Mouse (Mus musculus) stomach, postnatal 0 days (tissue): Measurements from ENCODE around the gene Tmem45a. TPM values are rescaled to one million over a fixed set of nuclear protein-coding genes. Genes with fewer than 3 reads are reported as not detected.

ENCODE experiments used
- ATAC-seq: fragments of 200-750 bp; cut with Nextera tagmentation; 2 replicates; pipeline ENCODE4 v1.8.0; 2017; ENCODE audit not compliant: low FRiP score, low TSS enrichment
- DNase-seq: peaks from one replicate; pipeline ENCODE4 v3.0.0-alpha.2; 2016; ENCODE audit warnings: low spot score
- H3K27ac ChIP-seq: fragments of 300-500 bp; sonication (generic); replicated peaks from 2 replicates; pipeline ENCODE4 v1.5.1; 2014; ENCODE audit warnings: mild to moderate bottlenecking, control low read depth
- H3K27me3 ChIP-seq: fragments of 300-500 bp; sonication (generic); 2 replicates; pipeline ENCODE4 v1.6.1; 2014; ENCODE audit warnings: low read length; ENCODE audit not compliant: control insufficient read depth, insufficient read depth
- H3K36me3 ChIP-seq: fragments of 300-500 bp; sonication (generic); 2 replicates; pipeline ENCODE4 v1.6.1; 2014; ENCODE audit warnings: low read length, mixed read lengths; ENCODE audit not compliant: control insufficient read depth, insufficient read depth
- H3K4me1 ChIP-seq: fragments of 300-500 bp; sonication (generic); replicated peaks from 2 replicates; pipeline ENCODE4 v1.6.1; 2014; ENCODE audit warnings: antibody characterized with exemption; ENCODE audit not compliant: control insufficient read depth, insufficient read depth
- H3K4me2 ChIP-seq: fragments of 300-500 bp; sonication (generic); replicated peaks from 2 replicates; pipeline ENCODE4 v1.6.1; 2014; ENCODE audit warnings: low read depth, mild to moderate bottlenecking, control low read depth, moderate library complexity
- H3K4me3 ChIP-seq: fragments of 300-500 bp; sonication (generic); 2 replicates; pipeline ENCODE4 v1.5.1; 2014; ENCODE audit warnings: low read depth, low read length, control low read depth
- H3K9ac ChIP-seq: fragments of 300-500 bp; sonication (generic); 2 replicates; pipeline ENCODE4 v1.6.1; 2014; ENCODE audit warnings: mild to moderate bottlenecking, low read length, control low read depth, mixed read lengths
- H3K9me3 ChIP-seq: fragments of 300-500 bp; sonication (generic); 2 replicates; pipeline ENCODE4 v1.6.1; 2016; ENCODE audit warnings: low read length; ENCODE audit not compliant: control insufficient read depth
- CTCF ChIP-seq: IDR thresholded peaks from 2 replicates; pipeline ENCODE4 v1.5.1; 2016; ENCODE audit warnings: antibody characterized with exemption, low read depth, mild to moderate bottlenecking, moderate library complexity
- EP300 ChIP-seq: optimal IDR thresholded peaks from 2 replicates; pipeline ENCODE3; 2016; ENCODE audit warnings: antibody characterized with exemption
- WGBS: fragments of 180-500 bp; shearing (Covaris S2); extraction: QIAGEN DNeasy Blood & Tissue Kit; methylation state at CpG from one replicate; pipeline ENCODE4 v1.1.7; 2014; 5-methylcytosine and 5-hydroxymethylcytosine counted together
- polyA plus RNA-seq: library from polyadenylated mRNA; unstranded; fragments of >200 nt; fragmentation: Nextera tagmentation; extraction: Ambion mirVana; gene quantifications from 2 replicates; pipeline ENCODE4 v1.2.1, GENCODE M21; 2015

Tmem45a gene
- polyA plus RNA-seq, 1 experiment from 2014 or later, result 53.3 TPM

GRCm38 (mm10) chr16:56800946-56801345, 85.0 kb downstream of the Tmem45a start:
- Histone ChIP-seq H3K4me1 (no peaks in the 10 kb centered on the region), H3K27me3 (no peaks in the 10 kb centered on the region), H3K27ac (no peak overlapping the region), H3K4me2 (no peak overlapping the region), H3K36me3 (no peaks in the 10 kb centered on the region), H3K9me3 (no peaks in the 10 kb centered on the region), H3K4me3 (no peak overlapping the region), H3K9ac (no peak overlapping the region)
- no peak for ATAC-seq
- no peak for TF ChIP-seq EP300
- DNase-seq, result no peak
- WGBS, result 84% methylated on average over 7 of the region's 7 CpGs

GRCm38 (mm10) chr16:56800469-56800868, 85.5 kb downstream of the Tmem45a start:
- no peaks in the 10 kb centered on the region for H3K36me3 ChIP-seq
- no peak overlapping the region for H3K9ac ChIP-seq
- DNase-seq, result no peak
- no peak overlapping the region for H3K4me3 ChIP-seq
- ATAC-seq, result no peak
- TF ChIP-seq CTCF (peak; percentile 75), EP300 (no peak)
- no peaks in the 10 kb centered on the region for H3K27me3 ChIP-seq
- H3K4me1 ChIP-seq, result no peaks in the 10 kb centered on the region
- WGBS, result 43% methylated on average over 2 of the region's 2 CpGs
- no peaks in the 10 kb centered on the region for H3K9me3 ChIP-seq
- no peak overlapping the region for H3K4me2 ChIP-seq
- H3K27ac ChIP-seq, result no peak overlapping the region

- H3K27ac ChIP-seq, result no peak overlapping the region
- no peaks in the 10 kb centered on the region for H3K9me3 ChIP-seq
- H3K36me3 ChIP-seq, result no peaks in the 10 kb centered on the region
- no peaks in the 10 kb centered on the region for H3K4me1 ChIP-seq
- TF ChIP-seq CTCF (no peak), EP300 (no peak)
- ATAC-seq, result no peak
- H3K27me3 ChIP-seq, result no peaks in the 10 kb centered on the region
- 84% methylated on average over 3 of the region's 3 CpGs for WGBS
- no peak overlapping the region for H3K9ac ChIP-seq
- no peak for DNase-seq
- H3K4me2 ChIP-seq, result no peak overlapping the region
- H3K4me3 ChIP-seq, result no peak overlapping the region
These were observed 86.4 kb downstream of the Tmem45a start for GRCm38 (mm10) chr16:56799541-56800029.

DNA sequence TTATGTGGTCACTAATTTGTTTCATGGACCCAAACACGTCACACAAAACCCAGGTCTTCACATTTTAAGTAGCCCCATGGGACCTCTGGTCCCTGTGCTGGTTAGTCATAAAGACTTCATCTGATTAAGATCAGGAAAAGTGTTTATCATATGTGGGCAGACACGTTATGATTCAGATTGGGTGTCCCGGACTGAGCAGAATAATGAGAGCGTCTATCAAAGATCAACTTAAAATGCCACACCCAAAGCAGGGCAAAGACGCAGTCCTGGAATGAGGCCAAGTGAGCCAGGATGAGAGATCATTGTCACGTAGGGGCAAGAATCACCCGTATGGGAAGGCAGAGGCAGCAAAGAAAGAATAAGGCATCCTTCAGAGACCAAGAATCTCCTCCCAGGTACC, 87.1 kb downstream of the Tmem45a start:
- Histone ChIP-seq H3K36me3 (no peaks in the 10 kb centered on the region), H3K9me3 (no peaks in the 10 kb centered on the region), H3K27ac (no peak overlapping the region), H3K4me2 (no peak overlapping the region), H3K9ac (no peak overlapping the region), H3K4me1 (no peaks in the 10 kb centered on the region), H3K27me3 (no peaks in the 10 kb centered on the region), H3K4me3 (no peak overlapping the region)
- TF ChIP-seq CTCF (no peak), EP300 (no peak)
- DNase-seq, result no peak
- ATAC-seq, result no peak
- 55% methylated on average over 7 of the region's 7 CpGs for WGBS

GRCm38 (mm10) chr16:56795481-56796139, 90.4 kb downstream of the Tmem45a start, which contains the start of gene Adgrg7:
Adgrg7 (minus strand) TSS chr16:56795855.
- no peak within 1 kb of the TSS for H3K4me3 ChIP-seq
- WGBS, result 72% methylated on average over 8 of the region's 8 CpGs
- H3K9ac ChIP-seq, result no peak within 1 kb of the TSS
- no peaks in the 10 kb centered on the region for H3K27me3 ChIP-seq
- no peak within 1 kb of the TSS for H3K27ac ChIP-seq
- TF ChIP-seq CTCF (no peak), EP300 (no peak)
- ATAC-seq, result no peak
- DNase-seq, result no peak
- no peaks in the 10 kb centered on the region for H3K4me1 ChIP-seq
- H3K36me3 ChIP-seq, result no peaks in the 10 kb centered on the region
- no peaks in the 10 kb centered on the region for H3K9me3 ChIP-seq
- H3K4me2 ChIP-seq, result no peak within 1 kb of the TSS

DNA sequence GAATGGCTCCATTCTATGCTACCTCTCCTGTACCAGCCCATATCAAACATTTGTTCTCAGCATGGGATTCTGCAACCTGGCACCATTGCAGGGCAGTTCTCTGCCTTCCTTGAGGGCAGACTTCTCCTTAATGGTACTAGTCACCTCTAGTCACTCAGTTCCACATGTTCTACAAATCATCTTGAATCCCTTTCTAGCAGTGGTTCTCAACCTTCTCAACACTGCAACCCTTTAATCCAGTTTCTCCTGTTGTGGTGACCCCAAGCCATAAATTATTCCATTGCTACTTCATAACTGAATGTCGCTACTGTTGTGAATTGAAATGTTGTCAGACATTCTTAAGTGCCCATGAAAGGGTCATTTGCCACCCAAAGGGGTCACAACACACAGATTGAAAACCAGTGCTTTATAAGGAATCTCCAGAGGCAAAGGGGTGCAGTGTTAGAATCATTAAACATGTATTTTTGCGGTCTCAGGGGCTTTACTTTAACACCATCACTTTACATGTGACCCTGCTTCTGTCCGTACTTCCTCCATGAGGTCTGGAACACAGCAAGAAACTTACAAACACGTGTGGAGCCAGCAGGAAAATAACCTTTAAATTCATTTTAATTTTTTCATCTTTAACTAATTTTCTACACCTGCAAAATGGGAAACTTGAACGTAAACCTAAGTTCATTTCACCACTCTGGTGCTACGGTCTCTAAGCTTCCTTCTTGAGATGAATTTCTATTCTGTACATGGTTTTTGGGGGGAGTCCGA, 91.4 kb downstream of the Tmem45a start:
- TF ChIP-seq EP300 (no peak), CTCF (no peak)
- H3K4me1 ChIP-seq, result no peaks in the 10 kb centered on the region
- H3K36me3 ChIP-seq, result no peaks in the 10 kb centered on the region
- H3K27ac ChIP-seq, result no peak overlapping the region
- H3K9me3 ChIP-seq, result no peaks in the 10 kb centered on the region
- no peak overlapping the region for H3K9ac ChIP-seq
- H3K27me3 ChIP-seq, result no peaks in the 10 kb centered on the region
- no peak overlapping the region for H3K4me3 ChIP-seq
- no peak overlapping the region for H3K4me2 ChIP-seq
- ATAC-seq, result no peak
- DNase-seq, result no peak
- 85% methylated on average over 7 of the region's 7 CpGs for WGBS
